Mouse (Mus musculus) embryonic stem cell, embryonic (primary cell): ENCODE data around the gene Mcm2.

Experiments
- CTCF ChIA-PET, 4 experiments: fragments of 300-600 bp in 2 of 4; fragments of 350-600 bp in 2 of 4; sonication (Branson Sonifier 250); formaldehyde crosslinking; loops; one replicate each; lab custom pipeline; 2022; ENCODE audit warnings: inconsistent platforms in 2 of 4; lab: Charles Lee
- POLR2A ChIA-PET, 4 experiments: fragments of 300-600 bp in 2 of 4; fragments of 350-600 bp in 2 of 4; sonication (Branson Sonifier 250); formaldehyde crosslinking; loops; one replicate each; lab custom pipeline; 2022; ENCODE audit warnings: antibody characterized with exemption in 4 of 4, inconsistent platforms in 1 of 4; lab: Charles Lee

Mcm2 gene

GRCm38 (mm10) chr6:88906369-88907108 lies 8.0 kb upstream of the Mcm2 start:
- ChIA-PET CTCF (interaction anchor here (0.5 to 2.3 kb wide), 35 partner anchors 8 to 434 kb away, joined by 3 to 31 read pairs (median 3); partner anchors contain the start of genes Mcm2 (in 2 of the 4) and Abtb1 (in 1 of the 4)), POLR2A (interaction anchor here (0.5 to 3.4 kb wide), 16 partner anchors 8 to 101 kb away, joined by 3 to 14 read pairs (median 4); partner anchors contain the start of genes Mcm2 (in 2 of the 4) and Abtb1 (in 1 of the 4))

GRCm38 (mm10) chr6:88905042-88905441 lies 6.5 kb upstream of the Mcm2 start:
- CTCF ChIA-PET: interaction anchor here in 2 of 4 experiments (0.7 to 3.8 kb wide), 2 partner anchors 11 kb away, joined by 3 to 34 read pairs; no protein-coding TSS in a partner anchor
- POLR2A ChIA-PET: interaction anchor here in 2 of 4 experiments (1.7 to 3.2 kb wide), 3 partner anchors 10 to 21 kb away, joined by 4 to 14 read pairs (median 10); no protein-coding TSS in a partner anchor

GRCm38 (mm10) chr6:88904456-88904974 lies 5.9 kb upstream of the Mcm2 start:
- CTCF ChIA-PET: interaction anchor here in 2 of 4 experiments (0.7 to 3.8 kb wide), 2 partner anchors 11 to 12 kb away, joined by 3 to 34 read pairs; no protein-coding TSS in a partner anchor

GRCm38 (mm10) chr6:88903708-88904107 lies 5.1 kb upstream of the Mcm2 start:
- CTCF ChIA-PET: interaction anchor here in 2 of 4 experiments (0.8 to 3.8 kb wide), 2 partner anchors 12 to 13 kb away, joined by 4 to 34 read pairs; no protein-coding TSS in a partner anchor
- POLR2A ChIA-PET: interaction anchor here in 2 of 4 experiments (0.5 to 3.2 kb wide), 10 partner anchors 7 to 671 kb away, joined by 3 to 22 read pairs (median 10); no protein-coding TSS in a partner anchor

More at GRCm38 (mm10) chr6:88904456-88904974, 5.9 kb upstream of the Mcm2 start:
- POLR2A ChIA-PET: interaction anchor here in 3 of 4 experiments (0.5 to 3.2 kb wide), 7 partner anchors 10 to 191 kb away, joined by 3 to 22 read pairs (median 10); no protein-coding TSS in a partner anchor

- CTCF ChIA-PET: interaction anchor here (0.5 to 3.8 kb wide), 21 partner anchors 9 to 1035 kb away, joined by 3 to 34 read pairs (median 4); partner anchors contain the start of genes Abtb1 (in 1 of the 4) and Txnrd3 (in 1 of the 4)
- POLR2A ChIA-PET: interaction anchor here (0.5 to 3.2 kb wide), 55 partner anchors 8 to 1347 kb away, joined by 3 to 22 read pairs (median 4); partner anchors contain the start of genes Abtb1 (in 2 of the 4), Txnrd3 (in 2 of the 4) and Podxl2 (in 1 of the 4)
These were observed 3.6 kb upstream of the Mcm2 start, which contains the start of gene Tpra1 for GRCm38 (mm10) chr6:88901947-88902820. Gene Tpra1 (plus strand): TSS chr6:88902251.

GRCm38 (mm10) chr6:88901471-88901870 lies 2.9 kb upstream of the Mcm2 start:
- ChIA-PET POLR2A (interaction anchor here (0.6 to 3.2 kb wide), 39 partner anchors 9 to 743 kb away, joined by 3 to 22 read pairs (median 5); partner anchors contain the start of genes Txnrd3 (in 2 of the 4), Abtb1 (in 1 of the 4) and Podxl2 (in 1 of the 4)), CTCF (interaction anchor here (0.5 to 3.8 kb wide), 11 partner anchors 12 to 743 kb away, joined by 3 to 34 read pairs (median 5); partner anchors contain the start of genes Abtb1 (in 1 of the 4) and Txnrd3 (in 1 of the 4))

- ChIA-PET CTCF (interaction anchor here in 3 of 4 experiments (1.0 to 2.1 kb wide), 4 partner anchors 16 to 58 kb away, joined by 4 to 11 read pairs (median 10); partner anchors contain the start of gene Abtb1 (in 1 of the 3)), POLR2A (interaction anchor here in 2 of 4 experiments (1.0 to 17.8 kb wide), 8 partner anchors 9 to 461 kb away, joined by 3 to 443 read pairs (median 8); partner anchors contain the start of genes Abtb1 (in 2 of the 2) and Podxl2 (in 1 of the 2))
These were observed 1.0 kb upstream of the Mcm2 start for GRCm38 (mm10) chr6:88899628-88900027.

- POLR2A ChIA-PET: interaction anchor here (0.6 to 17.8 kb wide), 42 partner anchors 8 to 745 kb away, joined by 3 to 443 read pairs (median 4); partner anchors contain the start of genes Abtb1 (in 3 of the 4), Podxl2 (in 1 of the 4), Ruvbl1 (in 1 of the 4) and Sec61a1 (in 1 of the 4)
- CTCF ChIA-PET: interaction anchor here (0.7 to 2.1 kb wide), 13 partner anchors 8 to 1490 kb away, joined by 4 to 11 read pairs (median 5); partner anchors contain the start of gene Abtb1 (in 1 of the 4)
These were observed 506 bp upstream of the Mcm2 start for GRCm38 (mm10) chr6:88899086-88899485.

- ChIA-PET POLR2A (interaction anchor here in 2 of 4 experiments (0.9 to 17.8 kb wide), 7 partner anchors 8 to 331 kb away, joined by 3 to 443 read pairs (median 7); partner anchors contain the start of genes Abtb1 (in 1 of the 2) and Podxl2 (in 1 of the 2)), CTCF (interaction anchor here in 1 of 4 experiments (1.0 kb wide), 1 partner anchor 41 kb away, joined by 3 read pairs; no protein-coding TSS in a partner anchor)
These were observed 1.3 kb downstream of the Mcm2 start for GRCm38 (mm10) chr6:88897246-88897645.

GRCm38 (mm10) chr6:88895943-88896342 lies 2.6 kb downstream of the Mcm2 start:
- POLR2A ChIA-PET: interaction anchor here (0.6 to 17.8 kb wide), 25 partner anchors 8 to 983 kb away, joined by 3 to 443 read pairs (median 4); partner anchors contain the start of genes Abtb1 (in 1 of the 4), Podxl2 (in 1 of the 4) and Txnrd3 (in 1 of the 4)

GRCm38 (mm10) chr6:88893559-88893958 lies 5.0 kb downstream of the Mcm2 start:
- ChIA-PET POLR2A (interaction anchor here in 3 of 4 experiments (0.6 to 17.8 kb wide), 8 partner anchors 9 to 401 kb away, joined by 3 to 443 read pairs (median 4); partner anchors contain the start of genes Podxl2 (in 1 of the 3) and Tpra1 (in 1 of the 3)), CTCF (interaction anchor here in 2 of 4 experiments (0.6 to 2.9 kb wide), 4 partner anchors 9 to 51 kb away, joined by 3 to 13 read pairs (median 4); partner anchors contain the start of genes Abtb1 (in 1 of the 2) and Tpra1 (in 1 of the 2))

More at GRCm38 (mm10) chr6:88895943-88896342, 2.6 kb downstream of the Mcm2 start:
- CTCF ChIA-PET: interaction anchor here (0.6 to 2.9 kb wide), 33 partner anchors 9 to 1002 kb away, joined by 3 to 17 read pairs (median 5); partner anchors contain the start of gene Abtb1 (in 1 of the 4)

- POLR2A ChIA-PET: interaction anchor here in 2 of 4 experiments (0.7 to 17.8 kb wide), 7 partner anchors 11 to 330 kb away, joined by 3 to 443 read pairs (median 3); partner anchors contain the start of genes Abtb1 (in 1 of the 2), Podxl2 (in 1 of the 2) and Tpra1 (in 1 of the 2)
- CTCF ChIA-PET: interaction anchor here in 2 of 4 experiments (0.5 to 1.4 kb wide), 4 partner anchors 9 to 28 kb away, joined by 3 to 4 read pairs (median 3); no protein-coding TSS in a partner anchor
These were observed 7.7 kb downstream of the Mcm2 start for GRCm38 (mm10) chr6:88890832-88891231.

GRCm38 (mm10) chr6:88889410-88890042 lies 9.1 kb downstream of the Mcm2 start:
- CTCF ChIA-PET: interaction anchor here in 2 of 4 experiments (0.9 to 2.3 kb wide), 7 partner anchors 10 to 766 kb away, joined by 3 to 14 read pairs (median 4); partner anchors contain the start of genes Abtb1 (in 1 of the 2) and Tpra1 (in 1 of the 2)
- POLR2A ChIA-PET: interaction anchor here (0.6 to 20.5 kb wide), 13 partner anchors 2 to 48 kb away, joined by 3 to 443 read pairs (median 6); partner anchors contain the start of genes Tpra1 (in 4 of the 4), Abtb1 (in 2 of the 4), Mcm2 (in 2 of the 4) and Podxl2 (in 1 of the 4)

GRCm38 (mm10) chr6:88886417-88886967 lies 12.1 kb downstream of the Mcm2 start:
- ChIA-PET POLR2A (interaction anchor here in 3 of 4 experiments (0.6 to 20.5 kb wide), 14 partner anchors 5 to 1578 kb away, joined by 3 to 443 read pairs (median 6); partner anchors contain the start of genes Mcm2 (in 2 of the 3), Tpra1 (in 2 of the 3) and Podxl2 (in 1 of the 3)), CTCF (interaction anchor here in 3 of 4 experiments (0.6 to 4.0 kb wide), 4 partner anchors 9 to 1069 kb away, joined by 3 to 17 read pairs (median 4); no protein-coding TSS in a partner anchor)
